Mouse (Mus musculus): Measurements from ENCODE around the gene Col11a2.

DNA sequence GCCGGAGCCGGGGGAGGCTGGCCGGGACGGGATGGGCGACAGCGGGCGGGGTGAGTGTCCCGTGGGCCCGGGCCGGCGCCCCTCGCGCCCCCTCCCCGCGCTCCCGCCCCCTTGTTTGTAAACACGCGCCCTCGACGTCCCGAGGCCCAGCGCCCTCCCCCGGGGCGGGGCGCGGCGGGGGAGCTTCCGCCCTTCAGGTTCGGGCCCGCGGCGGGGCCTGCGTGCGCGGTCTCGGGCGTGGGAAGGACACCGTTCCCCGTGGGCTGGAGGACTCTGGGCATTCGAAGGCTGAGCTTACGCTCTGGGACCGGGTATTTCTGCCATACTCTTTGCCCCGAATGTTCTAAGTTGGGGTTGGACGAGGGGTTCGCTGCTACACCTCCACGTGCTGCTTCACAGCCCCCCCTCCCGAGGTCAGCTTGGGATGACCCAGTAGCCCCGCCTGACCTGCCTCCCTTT, 7.0 kb upstream of the Col11a2 start:
- no peak for TF ChIP-seq CTCF (IDR thresholded peaks at IDR 0.05; ENCODE audit: borderline replicate concordance, insufficient read depth, low read length)
- peak; percentile 70 for TF ChIP-seq POLR2A (IDR thresholded peaks at IDR 0.05; ENCODE audit: low read depth, low read length)
